ENCODE assay signal across 9 mouse cellular contexts in the genomic region with DNA sequence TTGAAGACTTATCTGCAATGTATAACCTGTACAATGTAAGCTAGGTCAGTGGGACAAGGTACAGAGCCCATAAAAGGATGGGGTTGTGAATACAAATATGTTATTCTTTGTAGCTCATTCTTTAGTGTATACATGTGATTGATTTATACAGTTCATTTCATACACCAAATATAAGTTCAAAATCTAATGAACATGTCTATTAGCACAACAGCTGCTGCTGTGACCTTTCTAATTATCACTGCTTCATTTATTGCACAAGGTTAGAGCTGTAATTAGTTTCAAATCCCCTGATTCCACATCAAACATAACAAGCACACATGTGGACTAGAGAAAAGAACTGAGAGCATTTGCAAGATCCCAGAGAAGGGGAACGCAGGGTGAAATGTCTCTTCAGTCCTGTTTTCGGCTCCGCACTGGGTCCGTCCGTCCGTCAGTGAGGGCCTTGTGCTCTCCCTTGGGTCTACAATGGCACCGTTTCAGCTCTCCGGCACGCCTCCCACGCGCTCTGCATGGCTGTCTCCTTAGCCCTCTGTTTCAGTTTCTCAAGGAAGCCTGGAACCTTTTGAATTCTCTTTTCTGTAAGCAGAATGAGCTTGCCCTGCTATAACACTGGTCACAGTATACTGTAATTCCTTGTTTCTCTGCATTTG.
DNase-seq lines count a peak whose midpoint lies in the region; ATAC-seq and TF ChIP-seq lines count a peak whose summit lies in the region.
"Had no signal": no experiment of that assay in that cellular context is flagged by ENCODE, and none has a peak within 500 bp of the region (broad histone marks: within the 10 kb centered on the region; RNA-seq: fewer than 3 reads in every experiment).

No protein-coding gene starts in this region.

- no peaks in the 10 kb centered on the region for H3K9me3 ChIP-seq in stomach, postnatal 0 days (ENCODE audit: control insufficient read depth, low read length)
- H3K9me3 ChIP-seq: heart, embryonic 13.5 days had no signal

- H3K36me3 ChIP-seq in stomach, postnatal 0 days (ENCODE audit: control insufficient read depth, insufficient read depth, low read length) = no peaks in the 10 kb centered on the region

- no peak overlapping the region for H3K27ac ChIP-seq in left cerebral cortex, adult 2 months
- no peak overlapping the region for H3K27ac ChIP-seq in stomach, postnatal 0 days (replicated peaks)

- H3K9ac ChIP-seq in stomach, postnatal 0 days (ENCODE audit: low read length) = no peak overlapping the region
- H3K9ac ChIP-seq: heart, embryonic 13.5 days had no signal

- H3K4me3 ChIP-seq in left cerebral cortex, adult 2 months = no peak overlapping the region
- H3K4me3 ChIP-seq in stomach, postnatal 0 days (ENCODE audit: low read depth, low read length) = no peak overlapping the region
- H3K4me3 ChIP-seq: heart, embryonic 13.5 days had no signal

- no peaks in the 10 kb centered on the region for H3K27me3 ChIP-seq in stomach, postnatal 0 days (ENCODE audit: control insufficient read depth, insufficient read depth, low read length)
- H3K27me3 ChIP-seq: heart, embryonic 13.5 days had no signal

- no peak overlapping the region for H3K4me2 ChIP-seq in stomach, postnatal 0 days (replicated peaks; ENCODE audit: low read depth)
- H3K4me2 ChIP-seq: heart, embryonic 13.5 days had no signal

- no peak for TF ChIP-seq CTCF in left cerebral cortex, adult 2 months (IDR thresholded peaks at IDR 0.05)
- no peak for TF ChIP-seq CTCF in stomach, postnatal 0 days (IDR thresholded peaks at IDR 0.05; ENCODE audit: low read depth)

- peak; percentile 22 to 46 for DNase-seq in cerebellum, postnatal 25 days
- peak; percentile 27 for DNase-seq in adrenal gland, postnatal 25 days
- DNase-seq in gastrocnemius, postnatal 25 days = peak; percentile 15
- DNase-seq in left cerebral cortex, adult 2 months (ENCODE audit: extremely low spot score in 1 of 2, low spot score in 2 of 2) = peak; percentile 26 to 28
- peak; percentile 27 for DNase-seq in testis, postnatal 14 days (ENCODE audit: low spot score)
- no peak for DNase-seq in stomach, postnatal 0 days (ENCODE audit: low spot score)
- no peak for DNase-seq in cerebellum, adult 18-20 months

- no peak for ATAC-seq in cerebellum, adult (ENCODE audit: insufficient number of reproducible peaks, low FRiP score, low TSS enrichment)
- ATAC-seq in stomach, postnatal 0 days (ENCODE audit: low FRiP score, low TSS enrichment) = no peak

- TF ChIP-seq EP300 in stomach, postnatal 0 days (optimal IDR thresholded peaks at IDR 0.05) = no peak

- WGBS in stomach, postnatal 0 days = 79% methylated on average over 11 of the region's 11 CpGs

- H3K4me1 ChIP-seq in stomach, postnatal 0 days (replicated peaks; ENCODE audit: control insufficient read depth, insufficient read depth) = no peaks in the 10 kb centered on the region

- intact Hi-C loops in left cerebral cortex, adult 2 months (cut with DNase I) = no loop called here

Comparison
In these comparisons a context has a peak if more than half of its experiments do, and no peak if none do; other contexts are left out.
1. DNase-seq: peak in cerebellum, postnatal 25 days (2 of 2), adrenal gland, postnatal 25 days (single experiment), gastrocnemius, postnatal 25 days (single experiment), left cerebral cortex, adult 2 months (2 of 2) and testis, postnatal 14 days (single experiment); none in stomach, postnatal 0 days (single experiment) and cerebellum, adult 18-20 months (0 of 2).